Mouse (Mus musculus): ENCODE data around the gene Zbtb20. TPM values are rescaled to one million over a fixed set of nuclear protein-coding genes. Genes with fewer than 3 reads are reported as not detected.

The Zbtb20 gene
- polyA plus RNA-seq, 1 experiment from 2014 or later: 80.6 TPM

DNA sequence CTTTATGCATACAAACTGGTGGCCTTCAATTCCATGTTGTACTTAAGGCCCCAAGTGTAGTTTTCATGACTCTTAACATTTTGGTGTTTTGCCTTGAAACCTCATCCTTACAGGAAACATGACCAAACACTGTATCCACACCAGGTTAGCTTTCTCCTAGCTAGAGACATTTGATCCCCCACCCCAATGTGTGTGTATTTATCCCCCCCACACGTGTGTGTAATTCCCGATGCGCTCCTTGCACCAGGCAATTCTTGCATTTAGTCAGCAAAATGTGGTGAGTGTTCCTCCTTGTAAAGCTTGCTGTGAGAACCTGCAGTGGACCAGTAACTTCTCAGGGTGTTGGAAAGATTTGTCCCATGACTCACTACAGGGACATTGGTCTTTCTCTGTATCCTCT is 455.8 kb downstream of the Zbtb20 start:
- 93% methylated on average over 3 of the region's 3 CpGs for WGBS
- Histone ChIP-seq H3K27me3 (ENCODE audit: control insufficient read depth, insufficient read depth, low read length) (no peaks in the 10 kb centered on the region), H3K4me3 (replicated peaks; ENCODE audit: low read depth, low read length) (no peak overlapping the region), H3K9ac (replicated peaks; ENCODE audit: low read length) (no peak overlapping the region), H3K36me3 (ENCODE audit: control insufficient read depth, insufficient read depth, low read length) (no peaks in the 10 kb centered on the region), H3K4me2 (ENCODE audit: low read length) (no peak overlapping the region), H3K9me3 (ENCODE audit: control insufficient read depth, low read length) (no peaks in the 10 kb centered on the region), H3K4me1 (ENCODE audit: control insufficient read depth, insufficient read depth, low read length) (peaks cover 6% of the 10 kb centered on the region; the same call in 1 of the 2 replicates), H3K27ac (replicated peaks; ENCODE audit: low read depth, low read length) (no peak overlapping the region)
- no peak for DNase-seq
- ATAC-seq (ENCODE audit: low FRiP score, low TSS enrichment): no peak

GRCm38 (mm10) chr16:43332734-43333133 is 457.1 kb downstream of the Zbtb20 start:
- ATAC-seq (ENCODE audit: low FRiP score, low TSS enrichment): no peak
- DNase-seq: no peak
- H3K4me1 ChIP-seq (ENCODE audit: control insufficient read depth, insufficient read depth, low read length): peaks cover 6% of the 10 kb centered on the region; the same call in 1 of the 2 replicates
- WGBS: 61% methylated on average over 2 of the region's 2 CpGs
- no peak overlapping the region for H3K9ac ChIP-seq (replicated peaks; ENCODE audit: low read length)
- H3K9me3 ChIP-seq (ENCODE audit: control insufficient read depth, low read length): no peaks in the 10 kb centered on the region
- no peak overlapping the region for H3K27ac ChIP-seq (replicated peaks; ENCODE audit: low read depth, low read length)
- no peaks in the 10 kb centered on the region for H3K27me3 ChIP-seq (ENCODE audit: control insufficient read depth, insufficient read depth, low read length)
- no peaks in the 10 kb centered on the region for H3K36me3 ChIP-seq (ENCODE audit: control insufficient read depth, insufficient read depth, low read length)
- no peak overlapping the region for H3K4me3 ChIP-seq (replicated peaks; ENCODE audit: low read depth, low read length)
- no peak overlapping the region for H3K4me2 ChIP-seq (ENCODE audit: low read length)

DNA sequence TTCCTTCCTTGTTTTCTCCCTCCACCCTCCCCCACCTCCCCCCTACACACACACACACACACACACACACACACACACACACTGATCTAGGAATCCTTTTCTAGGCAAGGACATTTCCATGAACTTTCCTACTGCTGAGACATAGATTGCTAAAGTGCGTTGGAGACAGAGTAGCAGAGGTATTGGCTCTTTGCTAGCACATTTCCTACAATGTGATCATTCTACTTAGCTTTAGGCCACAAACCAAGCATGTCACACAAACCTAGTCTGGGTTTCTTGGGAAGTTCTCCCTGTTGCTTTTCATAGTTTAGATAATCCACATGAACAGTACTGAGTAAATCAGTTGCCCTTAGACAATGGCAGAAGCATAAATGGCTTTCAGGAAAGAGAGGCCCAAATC is 457.6 kb downstream of the Zbtb20 start:
- no peak overlapping the region for H3K4me2 ChIP-seq (ENCODE audit: low read length)
- peaks cover 6% of the 10 kb centered on the region; the same call in 1 of the 2 replicates for H3K4me1 ChIP-seq (ENCODE audit: control insufficient read depth, insufficient read depth, low read length)
- no peaks in the 10 kb centered on the region for H3K36me3 ChIP-seq (ENCODE audit: control insufficient read depth, insufficient read depth, low read length)
- no peak for ATAC-seq (ENCODE audit: low FRiP score, low TSS enrichment)
- no peak overlapping the region for H3K4me3 ChIP-seq (replicated peaks; ENCODE audit: low read depth, low read length)
- no peak for DNase-seq
- WGBS: 87% methylated on average over 1 of the region's 1 CpGs
- H3K27me3 ChIP-seq (ENCODE audit: control insufficient read depth, insufficient read depth, low read length): no peaks in the 10 kb centered on the region
- H3K27ac ChIP-seq (replicated peaks; ENCODE audit: low read depth, low read length): no peak overlapping the region
- H3K9me3 ChIP-seq (ENCODE audit: control insufficient read depth, low read length): no peaks in the 10 kb centered on the region
- H3K9ac ChIP-seq (replicated peaks; ENCODE audit: low read length): no peak overlapping the region

DNA sequence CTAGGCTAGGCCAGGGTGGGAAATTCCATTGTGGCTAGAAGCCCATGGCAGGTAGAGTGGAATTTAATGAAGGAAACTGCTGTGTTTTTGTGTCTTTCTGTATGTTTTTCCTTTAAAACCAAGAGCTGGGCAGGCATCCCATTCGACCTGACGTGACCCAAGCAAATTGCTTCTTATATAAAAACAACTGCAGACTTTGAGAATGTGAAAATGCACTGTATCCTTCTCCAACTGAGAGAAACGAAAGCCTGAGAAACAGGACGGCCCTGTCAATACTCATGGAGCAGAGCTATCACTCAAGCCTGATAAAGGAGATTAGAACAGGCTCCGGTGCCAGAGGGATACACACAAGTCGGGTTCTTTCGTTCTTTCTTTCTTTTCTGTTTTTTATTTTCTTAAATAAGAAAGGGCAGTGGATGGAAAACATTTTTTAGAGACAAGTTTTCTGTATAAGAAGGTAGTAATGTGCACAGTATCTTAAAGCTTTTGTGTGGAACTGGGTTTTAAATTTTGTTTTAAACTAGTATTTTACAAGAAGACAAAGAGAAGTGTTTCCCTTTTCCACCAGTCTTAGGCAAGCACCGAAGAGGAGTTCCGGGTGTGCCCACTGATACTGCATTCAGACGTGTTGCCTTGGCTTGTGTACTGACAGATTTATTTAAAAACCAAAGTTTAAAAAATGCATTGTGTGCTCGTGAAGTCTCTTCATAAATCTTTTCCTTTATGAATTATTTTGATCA is 458.9 kb downstream of the Zbtb20 start:
- no peak overlapping the region for H3K4me2 ChIP-seq (ENCODE audit: low read length)
- no peak overlapping the region for H3K9ac ChIP-seq (replicated peaks; ENCODE audit: low read length)
- H3K36me3 ChIP-seq (ENCODE audit: control insufficient read depth, insufficient read depth, low read length): no peaks in the 10 kb centered on the region
- no peaks in the 10 kb centered on the region for H3K9me3 ChIP-seq (ENCODE audit: control insufficient read depth, low read length)
- H3K4me3 ChIP-seq (replicated peaks; ENCODE audit: low read depth, low read length): no peak overlapping the region
- H3K4me1 ChIP-seq (ENCODE audit: control insufficient read depth, insufficient read depth, low read length): peaks cover 6% of the 10 kb centered on the region; the same call in 1 of the 2 replicates
- WGBS: 34% methylated on average over 11 of the region's 11 CpGs
- H3K27ac ChIP-seq (replicated peaks; ENCODE audit: low read depth, low read length): no peak overlapping the region
- no peaks in the 10 kb centered on the region for H3K27me3 ChIP-seq (ENCODE audit: control insufficient read depth, insufficient read depth, low read length)
- peak; percentile 38 for DNase-seq
- ATAC-seq (ENCODE audit: low FRiP score, low TSS enrichment): no peak

- no peak overlapping the region for H3K4me2 ChIP-seq (ENCODE audit: low read length)
- no peaks in the 10 kb centered on the region for H3K27me3 ChIP-seq (ENCODE audit: control insufficient read depth, insufficient read depth, low read length)
- ATAC-seq (ENCODE audit: low FRiP score, low TSS enrichment) (no peak), DNase-seq (peak; percentile 18)
- no peak overlapping the region for H3K27ac ChIP-seq (replicated peaks; ENCODE audit: low read depth, low read length)
- no peak overlapping the region for H3K9ac ChIP-seq (replicated peaks; ENCODE audit: low read length)
- H3K36me3 ChIP-seq (ENCODE audit: control insufficient read depth, insufficient read depth, low read length): no peaks in the 10 kb centered on the region
- H3K4me3 ChIP-seq (replicated peaks; ENCODE audit: low read depth, low read length): no peak overlapping the region
- no peaks in the 10 kb centered on the region for H3K9me3 ChIP-seq (ENCODE audit: control insufficient read depth, low read length)
- WGBS: 77% methylated on average over 8 of the region's 8 CpGs
- peaks cover 6% of the 10 kb centered on the region; the same call in 1 of the 2 replicates for H3K4me1 ChIP-seq (ENCODE audit: control insufficient read depth, insufficient read depth, low read length)
Observed at GRCm38 (mm10) chr16:43335151-43335823, 459.6 kb downstream of the Zbtb20 start.

DNA sequence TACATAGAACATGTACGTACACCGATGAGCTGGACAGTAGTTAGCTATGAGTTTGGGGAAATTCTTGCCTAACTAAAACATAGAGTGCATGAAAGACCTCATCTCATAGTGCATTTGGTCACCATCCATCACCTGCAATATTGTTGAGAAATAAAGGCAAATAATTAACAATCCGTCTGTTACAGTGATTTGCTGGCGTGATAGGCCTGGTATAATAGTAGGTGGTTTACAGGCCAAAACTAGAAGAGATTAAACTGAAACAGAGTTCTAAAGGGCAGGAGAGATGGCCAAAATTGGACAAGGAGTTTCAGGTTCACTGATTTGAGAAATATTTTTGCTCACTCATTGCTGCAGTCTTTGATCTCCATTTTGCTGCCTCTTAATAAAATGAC is 460.1 kb downstream of the Zbtb20 start:
- no peak overlapping the region for H3K4me2 ChIP-seq (ENCODE audit: low read length)
- H3K9ac ChIP-seq (replicated peaks; ENCODE audit: low read length): no peak overlapping the region
- DNase-seq (no peak), ATAC-seq (ENCODE audit: low FRiP score, low TSS enrichment) (no peak)
- H3K9me3 ChIP-seq (ENCODE audit: control insufficient read depth, low read length): no peaks in the 10 kb centered on the region
- H3K36me3 ChIP-seq (ENCODE audit: control insufficient read depth, insufficient read depth, low read length): no peaks in the 10 kb centered on the region
- H3K4me3 ChIP-seq (replicated peaks; ENCODE audit: low read depth, low read length): no peak overlapping the region
- WGBS: 93% methylated on average over 4 of the region's 4 CpGs
- peaks cover 6% of the 10 kb centered on the region; the same call in 1 of the 2 replicates for H3K4me1 ChIP-seq (ENCODE audit: control insufficient read depth, insufficient read depth, low read length)
- H3K27ac ChIP-seq (replicated peaks; ENCODE audit: low read depth, low read length): no peak overlapping the region
- H3K27me3 ChIP-seq (ENCODE audit: control insufficient read depth, insufficient read depth, low read length): no peaks in the 10 kb centered on the region

DNA sequence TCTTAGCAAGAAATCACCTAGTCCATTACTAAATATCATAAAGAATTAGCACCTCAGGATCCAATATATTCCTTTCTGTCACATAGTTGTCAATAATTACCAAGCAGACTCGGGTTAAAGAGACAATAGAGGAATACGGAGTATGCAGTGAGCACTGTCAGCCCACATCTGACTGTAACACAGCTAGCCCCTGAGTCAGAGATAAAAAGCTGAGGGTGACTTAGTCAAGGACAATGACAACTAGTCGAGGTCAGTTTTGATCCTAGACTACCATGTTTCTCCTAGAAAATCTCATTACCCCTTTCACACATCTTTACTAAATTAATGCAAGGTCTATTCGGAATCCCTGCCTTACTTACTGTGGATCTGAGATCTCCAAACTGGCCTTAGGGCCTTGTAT is 465.0 kb downstream of the Zbtb20 start:
- no peaks in the 10 kb centered on the region for H3K36me3 ChIP-seq (ENCODE audit: control insufficient read depth, insufficient read depth, low read length)
- H3K4me3 ChIP-seq (replicated peaks; ENCODE audit: low read depth, low read length): no peak overlapping the region
- H3K9me3 ChIP-seq (ENCODE audit: control insufficient read depth, low read length): no peaks in the 10 kb centered on the region
- 78% methylated on average over 4 of the region's 4 CpGs for WGBS
- no peaks in the 10 kb centered on the region for H3K27me3 ChIP-seq (ENCODE audit: control insufficient read depth, insufficient read depth, low read length)
- H3K9ac ChIP-seq (replicated peaks; ENCODE audit: low read length): no peak overlapping the region
- no peak overlapping the region for H3K27ac ChIP-seq (replicated peaks; ENCODE audit: low read depth, low read length)
- DNase-seq (no peak), ATAC-seq (ENCODE audit: low FRiP score, low TSS enrichment) (no peak)
- no peak overlapping the region for H3K4me2 ChIP-seq (ENCODE audit: low read length)
- H3K4me1 ChIP-seq (ENCODE audit: control insufficient read depth, insufficient read depth, low read length): no peaks in the 10 kb centered on the region

DNA sequence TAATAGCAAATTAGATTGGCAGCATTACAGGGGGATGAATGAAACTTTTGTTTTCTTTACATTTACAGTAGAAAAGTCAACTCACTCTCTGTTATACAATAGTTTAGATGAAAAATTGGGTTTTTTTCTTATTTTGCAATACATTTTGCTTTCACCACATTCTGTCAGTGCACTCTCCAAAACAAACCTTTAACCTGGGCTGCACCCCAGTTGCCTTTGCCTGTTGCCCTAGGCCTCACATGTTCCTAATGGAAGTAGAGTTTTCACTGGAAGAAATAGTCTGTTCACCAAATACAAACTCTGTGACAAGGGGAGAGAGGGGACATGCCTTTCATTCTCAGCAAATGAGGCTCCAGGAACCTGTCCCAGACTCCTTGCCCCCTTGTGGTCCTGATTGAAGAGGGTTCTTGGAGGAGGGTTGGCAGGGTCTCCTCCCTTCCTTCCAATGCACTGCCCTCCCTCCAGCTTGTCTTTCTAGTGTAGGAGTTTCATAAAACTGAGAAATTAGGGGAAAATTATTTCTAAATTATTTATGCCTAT is 466.3 kb downstream of the Zbtb20 start:
- no peaks in the 10 kb centered on the region for H3K9me3 ChIP-seq (ENCODE audit: control insufficient read depth, low read length)
- DNase-seq (no peak), ATAC-seq (ENCODE audit: low FRiP score, low TSS enrichment) (no peak)

GRCm38 (mm10) chr16:43346094-43346493 is 470.4 kb downstream of the Zbtb20 start:
- Histone ChIP-seq H3K4me3 (replicated peaks; ENCODE audit: low read depth, low read length) (no peak overlapping the region), H3K27ac (replicated peaks; ENCODE audit: low read depth, low read length) (no peak overlapping the region), H3K36me3 (ENCODE audit: control insufficient read depth, insufficient read depth, low read length) (no peaks in the 10 kb centered on the region), H3K4me2 (ENCODE audit: low read length) (no peak overlapping the region), H3K4me1 (ENCODE audit: control insufficient read depth, insufficient read depth, low read length) (no peaks in the 10 kb centered on the region), H3K9me3 (ENCODE audit: control insufficient read depth, low read length) (no peaks in the 10 kb centered on the region), H3K9ac (replicated peaks; ENCODE audit: low read length) (no peak overlapping the region), H3K27me3 (ENCODE audit: control insufficient read depth, insufficient read depth, low read length) (no peaks in the 10 kb centered on the region)
- DNase-seq (no peak), ATAC-seq (ENCODE audit: low FRiP score, low TSS enrichment) (no peak)

More for the DNA sequence above, 466.3 kb downstream of the Zbtb20 start:
- Histone ChIP-seq H3K4me2 (ENCODE audit: low read length) (no peak overlapping the region), H3K36me3 (ENCODE audit: control insufficient read depth, insufficient read depth, low read length) (no peaks in the 10 kb centered on the region), H3K27ac (replicated peaks; ENCODE audit: low read depth, low read length) (no peak overlapping the region), H3K4me1 (ENCODE audit: control insufficient read depth, insufficient read depth, low read length) (no peaks in the 10 kb centered on the region), H3K27me3 (ENCODE audit: control insufficient read depth, insufficient read depth, low read length) (no peaks in the 10 kb centered on the region), H3K4me3 (replicated peaks; ENCODE audit: low read depth, low read length) (no peak overlapping the region), H3K9ac (replicated peaks; ENCODE audit: low read length) (no peak overlapping the region)

Data from midbrain, embryonic 14.5 days (tissue).